Mouse (Mus musculus) monocyte, adult 5-6 weeks (primary cell): ENCODE data around the gene Snx20. TPM values are rescaled to one million over a fixed set of nuclear protein-coding genes. Genes with fewer than 3 reads are reported as not detected.

Experiments
- ATAC-seq: fragments of 153-309, 156-312 bp; replicated peaks from 2 replicates; pipeline ENCODE4 v1.8.0; 2017; ENCODE audit warnings: mild to moderate bottlenecking; ENCODE audit not compliant: low TSS enrichment, insufficient number of reproducible peaks, severe bottlenecking, poor library complexity, low FRiP score
- total RNA-seq: library from RNA; stranded (forward); fragments of 200-1000, 200-491, 200-594 nt; gene quantifications from 3 replicates; pipeline ENCODE4 v1.2.3, GENCODE M21; 2017

Gene Snx20
- total RNA-seq, 1 experiment from 2014 or later: 67.8 TPM

GRCm38 (mm10) chr8:88577666-88578065, 58.3 kb downstream of the Snx20 start:
- no peak for ATAC-seq

Other genes with a start within 250 kb of the Snx20 start
- 0.85 to 1.2 TPM in 2 of 3 replicates, not detected in the other for gene Nkd1, start 114.8 kb downstream of the Snx20 start, total RNA-seq
- 6.7 to 12.7 TPM (median 8.3 TPM) in 3 replicates for gene Nod2, start 11.2 kb upstream of the Snx20 start, total RNA-seq
- gene Cyld, start 60.9 kb upstream of the Snx20 start, total RNA-seq: 102 to 118 TPM (median 103 TPM) in 3 replicates